Mouse (Mus musculus) myocyte (in vitro differentiated cells): ENCODE results near the gene 6030408B16Rik. TPM values are rescaled to one million over a fixed set of nuclear protein-coding genes. Genes with fewer than 3 reads are reported as not detected.

Source experiments
- H3K27me3 ChIP-seq: one replicate; pipeline ENCODE4 v1.6.1; 2011; ENCODE audit not compliant: control insufficient read depth, insufficient read depth, insufficient read length
- H3K36me3 ChIP-seq: one replicate; pipeline ENCODE4 v1.6.1; 2011; ENCODE audit not compliant: control insufficient read depth, insufficient read depth
- H3K4me2 ChIP-seq: one replicate; pipeline ENCODE4 v1.6.1; 2011; ENCODE audit warnings: low read depth, control low read depth
- H3K4me3 ChIP-seq: one replicate; pipeline ENCODE4 v1.5.1; 2011; ENCODE audit warnings: mild to moderate bottlenecking, control low read depth, moderate library complexity
- H3K79me2 ChIP-seq: one replicate; pipeline ENCODE4 v1.6.1; 2011; ENCODE audit not compliant: control insufficient read depth, insufficient read depth
- H3ac ChIP-seq: one replicate; pipeline ENCODE4 v1.6.1; 2011; ENCODE audit not compliant: control insufficient read depth, insufficient read length
- CEBPB ChIP-seq: IDR thresholded peaks from 2 replicates; pipeline ENCODE4 v1.6.1; 2011; ENCODE audit warnings: mild to moderate bottlenecking, moderate library complexity; ENCODE audit not compliant: poor library complexity, insufficient read depth, severe bottlenecking
- E2F4 ChIP-seq: IDR thresholded peaks from one replicate; pipeline ENCODE4 v1.6.1; 2011; ENCODE audit warnings: mild to moderate bottlenecking, control low read depth, moderate library complexity; ENCODE audit not compliant: insufficient read depth
- MAX ChIP-seq: IDR thresholded peaks from one replicate; pipeline ENCODE4 v1.6.1; 2011; ENCODE audit warnings: low read depth, mild to moderate bottlenecking, control low read depth
- MYOD1 ChIP-seq, 3 experiments: IDR thresholded peaks; one replicate each; pipeline ENCODE4 v1.6.1; 2011; ENCODE audit warnings: control low read depth in 2 of 3, low read depth in 2 of 3, mild to moderate bottlenecking in 2 of 3, moderate library complexity in 1 of 3; ENCODE audit not compliant: insufficient read length in 2 of 3, control insufficient read depth in 1 of 3
- MYOG ChIP-seq, 3 experiments: IDR thresholded peaks; one replicate each; pipeline ENCODE4 v1.6.1; 2011; ENCODE audit warnings: control low read depth in 2 of 3, low read depth in 2 of 3, mild to moderate bottlenecking in 2 of 3; ENCODE audit not compliant: insufficient read length in 2 of 3, control insufficient read depth in 1 of 3, insufficient read depth in 1 of 3
- POLR2A ChIP-seq: IDR thresholded peaks from one replicate; pipeline ENCODE4 v1.6.1; 2011; ENCODE audit warnings: low read depth, mild to moderate bottlenecking, control low read depth, moderate library complexity; ENCODE audit not compliant: insufficient read length
- POLR2AphosphoS2 ChIP-seq: IDR thresholded peaks from one replicate; pipeline ENCODE4 v1.6.1; 2011; ENCODE audit warnings: low read depth, control low read depth; ENCODE audit not compliant: insufficient read length
- REST ChIP-seq: IDR thresholded peaks from one replicate; pipeline ENCODE4 v1.6.1; 2011; ENCODE audit warnings: mild to moderate bottlenecking, control low read depth, moderate library complexity; ENCODE audit not compliant: insufficient read depth, insufficient read length
- SRF ChIP-seq: IDR thresholded peaks from one replicate; pipeline ENCODE4 v1.6.1; 2011; ENCODE audit warnings: low read depth; ENCODE audit not compliant: control insufficient read depth, insufficient read length
- TCF12 ChIP-seq: IDR thresholded peaks from one replicate; pipeline ENCODE4 v1.6.1; 2011; ENCODE audit warnings: mild to moderate bottlenecking, control low read depth; ENCODE audit not compliant: poor library complexity, insufficient read depth, severe bottlenecking
- TCF3 ChIP-seq: IDR thresholded peaks from one replicate; pipeline ENCODE4 v1.6.1; 2011; ENCODE audit warnings: low read depth, control low read depth; ENCODE audit not compliant: insufficient read length
- USF1 ChIP-seq: IDR thresholded peaks from one replicate; pipeline ENCODE4 v1.6.1; 2011; ENCODE audit warnings: low read depth, mild to moderate bottlenecking, control low read depth, moderate library complexity
- polyA plus RNA-seq: library from polyadenylated mRNA; unstranded; fragments of >200 nt; fragmentation: generic; extraction: Trizol; gene quantifications from one replicate; pipeline ENCODE4 v1.2.1, GENCODE M21; 2012; ENCODE audit warnings: missing spikeins

Gene 6030408B16Rik
- polyA plus RNA-seq, 1 experiment: 0.16 TPM

GRCm38 (mm10) chr15:101315378-101315777 lies 22.4 kb downstream of the 6030408B16Rik start:
- H3K36me3 ChIP-seq: no peaks in the 10 kb centered on the region
- H3K4me2 ChIP-seq: peak overlapping the region; percentile 77
- no peak overlapping the region for H3ac ChIP-seq
- no peaks in the 10 kb centered on the region for H3K79me2 ChIP-seq
- H3K4me3 ChIP-seq: peak overlapping the region; percentile 2
- TF ChIP-seq CEBPB (no peak), TCF12 (no peak), REST (no peak), MYOG (IDR thresholded peaks at IDR 0.05; ENCODE audit: control insufficient read depth in 1 of 3, insufficient read depth in 1 of 3, insufficient read length in 2 of 3, low read depth in 2 of 3) (no peak), POLR2A (no peak), POLR2AphosphoS2 (no peak), E2F4 (no peak), MYOD1 (IDR thresholded peaks at IDR 0.05; ENCODE audit: control insufficient read depth in 1 of 3, insufficient read length in 2 of 3, low read depth in 2 of 3) (no peak), MAX (no peak), TCF3 (no peak), USF1 (no peak)
- no peaks in the 10 kb centered on the region for H3K27me3 ChIP-seq

- H3K27me3 ChIP-seq: no peaks in the 10 kb centered on the region
- H3ac ChIP-seq: no peak overlapping the region
- H3K4me2 ChIP-seq: peak overlapping the region; percentile 77
- H3K4me3 ChIP-seq: peak overlapping the region; percentile 2
- H3K79me2 ChIP-seq: no peaks in the 10 kb centered on the region
- TF ChIP-seq USF1 (no peak), MYOG (IDR thresholded peaks at IDR 0.05; ENCODE audit: control insufficient read depth in 1 of 3, insufficient read depth in 1 of 3, insufficient read length in 2 of 3, low read depth in 2 of 3) (no peak), E2F4 (no peak), CEBPB (no peak), MYOD1 (IDR thresholded peaks at IDR 0.05; ENCODE audit: control insufficient read depth in 1 of 3, insufficient read length in 2 of 3, low read depth in 2 of 3) (no peak), POLR2A (no peak), TCF3 (no peak), REST (no peak), TCF12 (no peak)
- H3K36me3 ChIP-seq: no peaks in the 10 kb centered on the region
These were observed 22.8 kb downstream of the 6030408B16Rik start for GRCm38 (mm10) chr15:101315832-101316231.

GRCm38 (mm10) chr15:101316279-101316912 lies 23.4 kb downstream of the 6030408B16Rik start:
- peak overlapping the region; percentile 77 for H3K4me2 ChIP-seq
- H3K27me3 ChIP-seq: no peaks in the 10 kb centered on the region
- H3K36me3 ChIP-seq: no peaks in the 10 kb centered on the region
- no peak overlapping the region for H3ac ChIP-seq
- no peaks in the 10 kb centered on the region for H3K79me2 ChIP-seq
- TF ChIP-seq POLR2AphosphoS2 (no peak), E2F4 (no peak), CEBPB (no peak), POLR2A (no peak), MAX (no peak), MYOD1 (IDR thresholded peaks at IDR 0.05; ENCODE audit: control insufficient read depth in 1 of 3, insufficient read length in 2 of 3, low read depth in 2 of 3) (no peak), SRF (no peak), MYOG (IDR thresholded peaks at IDR 0.05; ENCODE audit: control insufficient read depth in 1 of 3, insufficient read depth in 1 of 3, insufficient read length in 2 of 3, low read depth in 2 of 3) (no peak), USF1 (no peak), TCF12 (no peak), TCF3 (no peak), REST (no peak)
- peak overlapping the region; percentile 2 for H3K4me3 ChIP-seq

- Histone ChIP-seq H3K27me3 (no peaks in the 10 kb centered on the region), H3K4me3 (no peak overlapping the region), H3K4me2 (no peak overlapping the region), H3K79me2 (no peaks in the 10 kb centered on the region), H3K36me3 (no peaks in the 10 kb centered on the region), H3ac (no peak overlapping the region)
- TF ChIP-seq TCF3: no peak
- TF ChIP-seq POLR2A: no peak
- no peak for TF ChIP-seq TCF12
- TF ChIP-seq REST: no peak
- no peak for TF ChIP-seq E2F4
- TF ChIP-seq MYOD1 (IDR thresholded peaks at IDR 0.05; ENCODE audit: control insufficient read depth in 1 of 3, insufficient read length in 2 of 3, low read depth in 2 of 3): no peak
- TF ChIP-seq CEBPB: no peak
- no peak for TF ChIP-seq USF1
- TF ChIP-seq POLR2AphosphoS2: no peak
- TF ChIP-seq MAX: no peak
- no peak for TF ChIP-seq SRF
- TF ChIP-seq MYOG (IDR thresholded peaks at IDR 0.05; ENCODE audit: control insufficient read depth in 1 of 3, insufficient read depth in 1 of 3, insufficient read length in 2 of 3, low read depth in 2 of 3): no peak
These were observed 24.2 kb downstream of the 6030408B16Rik start for GRCm38 (mm10) chr15:101316913-101317813.
